Mouse (Mus musculus): ENCODE data around the gene Edem3.

The Edem3 gene

GRCm38 (mm10) chr1:151864326-151864725, 109.2 kb downstream of the Edem3 start:
- DNase-seq (ENCODE audit: low spot score), result no peak
